Mouse (Mus musculus) embryonic facial prominence, embryonic 12.5 days (tissue): ENCODE measurements at regions not wholly inside any gene's neighbourhood (a gene's known extent, or its start where the extent isn't known, plus 50 kb on each side); places are given as distances from the start of the nearest gene placed in this dataset.

ENCODE experiments used
- ATAC-seq: fragments of 200-750 bp; cut with Nextera tagmentation; 2 replicates; pipeline ENCODE4 v1.8.0; 2017; ENCODE audit not compliant: insufficient number of reproducible peaks, insufficient read depth, low FRiP score, low TSS enrichment
- H3K27ac ChIP-seq: fragments of 300-500 bp; sonication (generic); 2 replicates; pipeline ENCODE4 v1.5.1; 2016; ENCODE audit warnings: mild to moderate bottlenecking
- H3K27me3 ChIP-seq: fragments of 300-500 bp; sonication (generic); 2 replicates; pipeline ENCODE4 v1.6.1; 2016; ENCODE audit warnings: mild to moderate bottlenecking, moderate library complexity
- H3K36me3 ChIP-seq: fragments of 300-500 bp; sonication (generic); 2 replicates; pipeline ENCODE4 v1.6.1; 2016; ENCODE audit warnings: mild to moderate bottlenecking
- H3K4me1 ChIP-seq: fragments of 300-500 bp; sonication (generic); 2 replicates; pipeline ENCODE4 v1.6.1; 2016
- H3K4me2 ChIP-seq: fragments of 300-500 bp; sonication (generic); replicated peaks from 2 replicates; pipeline ENCODE4 v1.6.1; 2016; ENCODE audit warnings: mild to moderate bottlenecking, moderate library complexity
- H3K4me3 ChIP-seq: fragments of 300-500 bp; sonication (generic); 2 replicates; pipeline ENCODE4 v1.5.1; 2016; ENCODE audit warnings: mild to moderate bottlenecking
- H3K9ac ChIP-seq: fragments of 300-500 bp; sonication (generic); 2 replicates; pipeline ENCODE4 v1.6.1; 2016; ENCODE audit warnings: mild to moderate bottlenecking, moderate library complexity
- H3K9me3 ChIP-seq: fragments of 300-500 bp; sonication (generic); 2 replicates; pipeline ENCODE4 v1.6.1; 2016; ENCODE audit warnings: mild to moderate bottlenecking, moderate library complexity
- WGBS: fragments of 180-500 bp; shearing (Covaris S2); methylation state at CpG from one replicate; pipeline ENCODE4 v1.1.7; 2016; 5-methylcytosine and 5-hydroxymethylcytosine counted together

DNA sequence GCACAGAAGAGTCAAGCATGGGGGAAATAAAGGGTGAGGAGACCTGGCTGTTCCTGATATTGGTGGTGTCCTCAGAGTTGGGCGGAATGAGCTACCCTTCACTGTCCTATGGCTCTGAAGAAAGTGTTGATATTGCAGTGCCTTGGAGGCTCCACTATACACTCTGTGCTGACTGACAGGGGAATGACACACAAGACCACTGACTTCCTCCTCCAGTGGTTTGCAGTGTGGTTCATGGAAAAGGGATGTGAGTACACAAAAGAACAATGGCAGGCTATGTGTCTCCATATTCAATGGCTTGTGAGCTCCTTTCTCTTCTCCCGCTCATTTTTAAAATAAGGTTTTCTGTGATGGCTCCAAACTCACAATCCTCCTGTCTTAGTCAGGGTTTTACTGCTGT is 117.8 kb downstream of the Amer2 start:
- Histone ChIP-seq H3K4me1 (peaks cover 9% of the 10 kb centered on the region; the same call in 1 of the 2 replicates), H3K9me3 (no peaks in the 10 kb centered on the region), H3K9ac (no peak overlapping the region), H3K36me3 (no peaks in the 10 kb centered on the region), H3K27me3 (peaks cover 4% of the 10 kb centered on the region; the same call in 1 of the 2 replicates), H3K27ac (no peak overlapping the region), H3K4me3 (no peak overlapping the region), H3K4me2 (no peak overlapping the region)
- ATAC-seq: no peak
- WGBS: 88% methylated on average over 2 of the region's 2 CpGs

DNA sequence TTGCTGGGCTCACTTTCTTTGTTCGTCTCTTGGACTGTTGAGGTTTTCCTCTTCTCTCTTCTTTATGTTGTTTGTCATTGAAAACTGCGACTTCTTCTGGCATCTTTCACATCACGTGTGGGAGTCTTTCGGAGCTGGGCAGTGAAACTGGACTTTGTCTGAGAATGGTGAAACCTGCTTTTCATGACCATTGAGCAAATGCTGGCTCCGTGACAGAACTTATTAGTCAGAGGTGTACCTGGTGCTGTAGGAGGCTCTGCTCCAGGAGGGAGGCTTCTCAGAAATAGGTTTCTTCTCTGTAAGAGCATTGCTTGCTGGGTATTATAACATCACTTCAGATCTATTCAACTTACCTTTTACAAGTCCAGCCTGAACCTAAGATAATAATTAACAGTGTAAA is 122.4 kb downstream of the Amer2 start:
- no peaks in the 10 kb centered on the region for H3K4me1 ChIP-seq
- no peak overlapping the region for H3K9ac ChIP-seq
- no peaks in the 10 kb centered on the region for H3K27me3 ChIP-seq
- no peak overlapping the region for H3K4me3 ChIP-seq
- WGBS: 91% methylated on average over 5 of the region's 5 CpGs
- H3K9me3 ChIP-seq: no peaks in the 10 kb centered on the region
- no peak overlapping the region for H3K27ac ChIP-seq
- no peaks in the 10 kb centered on the region for H3K36me3 ChIP-seq
- ATAC-seq: no peak
- no peak overlapping the region for H3K4me2 ChIP-seq

DNA sequence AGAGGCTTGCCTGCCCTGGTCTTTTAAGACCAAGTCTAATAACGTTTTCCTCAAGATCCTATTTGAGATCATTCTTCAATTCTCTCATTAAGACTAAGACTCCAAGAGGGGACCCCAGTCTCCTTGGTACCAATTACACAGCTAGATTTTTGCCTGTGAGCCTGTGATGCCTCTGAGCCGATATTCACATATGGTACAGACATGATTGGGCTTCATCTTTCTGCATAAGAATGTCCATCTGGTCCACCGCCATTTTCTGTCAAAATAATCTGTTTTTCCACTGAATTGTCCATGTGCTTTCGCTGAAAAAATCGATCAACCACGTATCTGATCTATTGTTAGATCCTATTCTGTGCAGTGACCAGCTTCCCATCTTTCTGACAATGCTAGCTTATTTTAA is 129.5 kb downstream of the Amer2 start:
- Histone ChIP-seq H3K9me3 (no peaks in the 10 kb centered on the region), H3K9ac (no peak overlapping the region), H3K4me2 (no peak overlapping the region), H3K4me3 (no peak overlapping the region), H3K27ac (no peak overlapping the region), H3K27me3 (no peaks in the 10 kb centered on the region), H3K36me3 (no peaks in the 10 kb centered on the region), H3K4me1 (no peaks in the 10 kb centered on the region)
- no peak for ATAC-seq
- 77% methylated on average over 6 of the region's 6 CpGs for WGBS

DNA sequence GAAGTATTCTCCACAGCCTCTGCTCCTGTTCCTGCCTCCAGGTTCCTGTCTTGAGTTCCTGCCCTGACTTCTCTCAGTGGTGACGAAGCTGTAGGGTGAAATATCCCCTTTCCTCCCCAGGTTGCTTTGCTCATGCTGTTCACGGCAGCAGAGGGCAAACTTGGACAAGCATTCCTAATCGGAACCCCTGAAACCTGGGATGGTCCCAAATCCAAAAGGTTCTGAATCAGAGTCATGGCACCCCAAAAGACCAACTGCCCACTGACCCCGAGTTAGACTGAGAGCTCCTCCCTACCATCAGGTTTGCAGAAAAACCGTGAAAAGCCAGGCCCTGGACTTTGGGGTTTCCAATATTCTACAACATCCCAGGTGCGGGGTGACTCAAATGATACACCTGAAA is 128.7 kb upstream of the Spata13 start:
- ATAC-seq: no peak
- no peak overlapping the region for H3K9ac ChIP-seq
- no peaks in the 10 kb centered on the region for H3K9me3 ChIP-seq
- no peak overlapping the region for H3K4me3 ChIP-seq
- no peaks in the 10 kb centered on the region for H3K36me3 ChIP-seq
- no peaks in the 10 kb centered on the region for H3K27me3 ChIP-seq
- H3K27ac ChIP-seq: no peak overlapping the region
- no peak overlapping the region for H3K4me2 ChIP-seq
- H3K4me1 ChIP-seq: no peaks in the 10 kb centered on the region
- WGBS: 79% methylated on average over 6 of the region's 6 CpGs

DNA sequence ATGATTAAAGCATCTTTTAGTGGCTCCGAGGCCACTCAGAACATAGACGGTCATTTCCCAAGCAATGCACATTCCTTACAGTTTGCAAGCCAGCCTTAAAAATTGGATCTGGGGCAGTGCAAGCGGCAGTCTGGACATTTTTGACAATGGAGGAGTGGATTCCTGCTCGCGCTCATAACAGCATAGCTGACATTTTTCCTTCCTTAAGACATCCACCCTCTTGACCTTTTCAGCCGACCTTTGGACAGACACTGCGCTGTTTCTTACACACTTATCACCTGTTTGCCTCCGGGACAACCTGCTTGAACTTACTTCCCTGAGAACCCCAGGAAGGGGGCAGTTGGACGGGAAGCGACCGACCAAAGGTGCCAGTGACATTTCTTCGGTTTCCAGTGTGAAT is 127.5 kb upstream of the Spata13 start:
- WGBS: 61% methylated on average over 12 of the region's 12 CpGs
- ATAC-seq: no peak
- H3K27ac ChIP-seq: no peak overlapping the region
- H3K36me3 ChIP-seq: no peaks in the 10 kb centered on the region
- no peaks in the 10 kb centered on the region for H3K27me3 ChIP-seq
- no peaks in the 10 kb centered on the region for H3K4me1 ChIP-seq
- H3K9ac ChIP-seq: no peak overlapping the region
- H3K4me2 ChIP-seq: no peak overlapping the region
- no peak overlapping the region for H3K4me3 ChIP-seq
- no peaks in the 10 kb centered on the region for H3K9me3 ChIP-seq

DNA sequence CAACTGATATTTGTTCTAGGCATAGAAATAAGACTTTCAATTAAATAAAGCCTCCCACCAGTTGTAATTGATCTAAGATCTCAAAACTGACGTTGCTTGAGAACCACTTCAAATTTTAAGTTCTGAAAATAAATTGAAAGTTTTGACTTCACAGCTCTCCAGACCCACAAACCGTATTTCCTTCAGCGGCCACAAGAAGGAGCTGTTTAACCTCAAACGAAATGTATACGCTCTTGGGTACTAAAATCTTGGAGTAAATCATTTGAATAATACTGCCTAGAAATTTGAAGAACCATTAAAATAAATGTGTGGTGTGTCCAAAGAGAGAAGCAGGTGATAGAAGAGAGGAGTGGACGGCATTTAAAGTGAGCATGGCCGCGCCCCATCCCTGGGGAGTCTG is 120.2 kb upstream of the Spata13 start:
- 29% methylated on average over 8 of the region's 8 CpGs for WGBS
- no peak for ATAC-seq

DNA sequence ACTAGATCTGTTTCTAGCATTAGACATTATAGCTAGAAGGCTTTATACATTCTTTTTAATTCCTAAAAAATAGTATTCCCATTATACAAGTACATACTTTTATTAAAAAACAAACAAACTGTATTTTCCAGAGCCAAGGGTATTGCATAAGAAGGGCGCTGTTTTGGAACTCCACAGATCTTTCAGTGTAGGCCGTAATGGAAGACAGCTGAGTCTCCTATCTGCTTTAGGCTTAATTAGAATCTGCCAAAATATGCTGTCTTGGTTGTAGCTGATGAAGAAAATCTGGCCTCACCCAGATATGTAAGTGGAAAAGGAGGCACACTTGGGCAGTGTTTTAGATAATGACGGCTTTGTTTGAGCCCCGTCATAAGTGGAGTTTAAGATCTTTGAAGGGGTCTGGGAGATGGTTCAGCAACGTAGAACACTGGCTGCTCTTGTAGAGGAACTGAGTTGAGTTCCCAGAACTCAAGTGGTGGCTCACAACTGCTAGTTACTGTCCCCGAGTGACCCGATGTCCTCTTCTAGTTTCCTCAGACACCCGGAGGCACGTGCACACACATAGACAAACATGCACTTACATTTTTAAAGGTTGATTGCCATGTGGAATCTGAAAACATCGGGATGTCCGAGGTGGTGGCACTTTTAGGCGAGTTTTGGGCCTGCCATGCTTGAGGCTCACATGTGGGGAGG is 118.6 kb upstream of the Spata13 start:
- H3K4me1 ChIP-seq: no peaks in the 10 kb centered on the region; the same call in 1 of the 2 replicates
- no peak overlapping the region for H3K27ac ChIP-seq
- H3K9me3 ChIP-seq: no peaks in the 10 kb centered on the region
- H3K4me2 ChIP-seq: no peak overlapping the region
- H3K4me3 ChIP-seq: no peak overlapping the region
- H3K27me3 ChIP-seq: no peaks in the 10 kb centered on the region
- no peaks in the 10 kb centered on the region for H3K36me3 ChIP-seq
- 76% methylated on average over 12 of the region's 12 CpGs for WGBS
- ATAC-seq: no peak
- no peak overlapping the region for H3K9ac ChIP-seq

More for the DNA sequence above, 120.2 kb upstream of the Spata13 start:
- no peaks in the 10 kb centered on the region; the same call in 1 of the 2 replicates for H3K4me1 ChIP-seq
- H3K4me2 ChIP-seq: no peak overlapping the region
- no peaks in the 10 kb centered on the region for H3K9me3 ChIP-seq
- H3K4me3 ChIP-seq: no peak overlapping the region
- no peaks in the 10 kb centered on the region for H3K27me3 ChIP-seq
- no peak overlapping the region for H3K27ac ChIP-seq
- no peak overlapping the region for H3K9ac ChIP-seq
- no peaks in the 10 kb centered on the region for H3K36me3 ChIP-seq

DNA sequence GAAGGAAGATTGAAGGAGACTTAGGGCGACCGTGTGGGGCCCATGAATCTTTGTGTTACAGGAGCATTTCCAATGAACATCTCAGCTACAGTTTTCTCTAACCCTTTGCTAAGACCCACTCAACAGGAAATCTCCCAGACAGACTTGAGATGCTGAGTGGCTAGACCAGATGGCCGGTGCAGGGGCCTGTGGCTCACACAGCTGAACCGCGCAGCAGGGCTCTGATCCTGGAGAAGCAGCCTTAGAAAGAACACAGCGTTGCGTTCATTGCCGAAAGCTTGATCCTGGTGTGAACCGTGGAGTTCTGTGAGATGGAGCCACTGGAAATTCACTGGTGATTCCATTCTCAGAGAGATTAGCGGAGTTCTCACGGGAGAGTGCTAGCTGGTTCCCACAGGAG is 115.9 kb upstream of the Spata13 start:
- no peak overlapping the region for H3K27ac ChIP-seq
- no peak for ATAC-seq
- 92% methylated on average over 11 of the region's 11 CpGs for WGBS

DNA sequence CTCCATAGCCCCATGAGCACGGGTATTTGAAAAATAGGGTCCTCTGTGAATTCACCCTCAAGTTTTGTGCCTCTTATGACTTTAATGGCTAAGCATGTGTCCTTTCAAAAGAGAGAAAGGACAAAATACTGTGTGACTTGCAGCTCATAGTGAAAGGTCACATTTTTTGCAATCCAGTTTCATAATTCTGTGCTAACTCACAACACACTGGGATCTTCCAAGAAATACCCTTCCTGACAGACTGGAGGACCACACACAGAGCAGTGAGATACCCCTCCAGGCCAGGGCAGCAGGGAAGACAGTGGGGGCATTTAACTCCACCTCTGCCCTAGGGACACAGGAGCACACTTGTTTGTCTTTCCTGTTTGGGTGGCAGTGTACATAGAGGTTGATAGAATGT is 110.8 kb upstream of the Spata13 start:
- no peak for ATAC-seq
- Histone ChIP-seq H3K4me3 (no peak overlapping the region), H3K9me3 (no peaks in the 10 kb centered on the region), H3K36me3 (no peaks in the 10 kb centered on the region), H3K27me3 (no peaks in the 10 kb centered on the region), H3K4me2 (no peak overlapping the region), H3K9ac (no peak overlapping the region), H3K4me1 (0 out of 2 replicates have a peak, but pooled peaks cover 6% of the 10 kb centered on the region), H3K27ac (no peak overlapping the region)
- 64% methylated on average over 1 of the region's 1 CpGs for WGBS

More for the DNA sequence above, 115.9 kb upstream of the Spata13 start:
- no peak overlapping the region for H3K4me2 ChIP-seq
- H3K27me3 ChIP-seq: no peaks in the 10 kb centered on the region
- H3K36me3 ChIP-seq: no peaks in the 10 kb centered on the region
- peaks cover 6% of the 10 kb centered on the region; the same call in 1 of the 2 replicates for H3K4me1 ChIP-seq
- no peak overlapping the region for H3K4me3 ChIP-seq
- H3K9ac ChIP-seq: no peak overlapping the region
- no peaks in the 10 kb centered on the region for H3K9me3 ChIP-seq

DNA sequence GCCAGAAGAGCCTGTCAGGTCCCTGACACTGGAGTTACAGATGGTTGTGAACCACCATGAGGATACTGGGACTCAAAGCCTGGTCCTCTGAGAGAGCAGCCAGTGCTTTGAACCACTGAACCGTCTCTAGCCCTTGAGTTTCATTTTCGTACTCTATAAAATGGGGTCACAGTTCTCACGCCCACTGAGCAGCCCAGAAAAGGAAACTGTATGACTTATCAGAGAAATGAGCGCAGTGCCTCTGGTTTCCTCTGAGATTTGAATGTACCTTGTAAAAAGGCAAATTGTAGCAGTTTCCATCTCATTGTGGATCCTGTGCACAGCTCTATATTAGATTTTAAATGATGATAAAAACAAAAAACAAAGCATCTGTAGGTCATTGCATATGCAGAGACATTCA is 108.9 kb upstream of the Spata13 start:
- ATAC-seq: no peak
- no peak overlapping the region for H3K4me2 ChIP-seq
- peaks cover 11% of the 10 kb centered on the region; the same call in 1 of the 2 replicates for H3K4me1 ChIP-seq
- no peak overlapping the region for H3K4me3 ChIP-seq
- H3K27ac ChIP-seq: no peak overlapping the region
- no peak overlapping the region for H3K9ac ChIP-seq
- H3K27me3 ChIP-seq: no peaks in the 10 kb centered on the region
- H3K36me3 ChIP-seq: no peaks in the 10 kb centered on the region
- 80% methylated on average over 4 of the region's 4 CpGs for WGBS
- H3K9me3 ChIP-seq: no peaks in the 10 kb centered on the region

DNA sequence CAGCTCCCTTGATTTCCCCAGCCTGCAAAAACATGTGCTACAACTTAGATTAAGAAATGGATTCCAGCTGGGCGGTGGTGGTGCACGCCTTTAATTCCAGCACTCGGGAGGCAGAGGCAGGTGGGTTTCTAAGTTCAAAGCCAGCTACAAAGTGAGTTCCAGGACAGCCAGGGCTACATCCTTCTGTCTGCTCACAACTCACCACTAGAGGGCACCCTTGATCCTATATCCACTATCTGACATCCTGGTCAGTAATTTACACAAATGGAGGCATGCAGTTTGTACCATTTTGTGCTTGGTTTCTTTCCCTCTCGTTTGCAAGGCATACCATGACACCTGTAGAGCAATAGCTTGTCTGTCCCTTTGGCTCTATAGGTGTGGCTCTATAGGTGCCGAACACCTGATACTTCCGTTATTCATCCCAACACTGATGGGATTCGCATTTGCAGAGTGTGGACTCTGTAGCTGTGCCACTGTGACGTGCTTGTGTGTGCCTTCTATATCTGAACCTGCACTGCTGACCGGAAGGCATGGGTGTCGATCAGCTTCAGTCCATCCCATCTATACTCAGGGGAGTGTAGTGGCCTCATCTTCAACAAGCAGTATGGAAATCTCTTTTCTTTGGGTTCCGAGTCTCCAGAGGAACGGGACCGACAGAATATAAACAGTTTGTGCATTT is 108.4 kb upstream of the Spata13 start:
- WGBS: 70% methylated on average over 13 of the region's 13 CpGs
- Histone ChIP-seq H3K9ac (no peak overlapping the region), H3K36me3 (no peaks in the 10 kb centered on the region), H3K4me1 (peaks cover 16% of the 10 kb centered on the region), H3K4me2 (no peak overlapping the region), H3K4me3 (no peak overlapping the region), H3K27ac (no peak overlapping the region), H3K9me3 (no peaks in the 10 kb centered on the region), H3K27me3 (no peaks in the 10 kb centered on the region)
- no peak for ATAC-seq

DNA sequence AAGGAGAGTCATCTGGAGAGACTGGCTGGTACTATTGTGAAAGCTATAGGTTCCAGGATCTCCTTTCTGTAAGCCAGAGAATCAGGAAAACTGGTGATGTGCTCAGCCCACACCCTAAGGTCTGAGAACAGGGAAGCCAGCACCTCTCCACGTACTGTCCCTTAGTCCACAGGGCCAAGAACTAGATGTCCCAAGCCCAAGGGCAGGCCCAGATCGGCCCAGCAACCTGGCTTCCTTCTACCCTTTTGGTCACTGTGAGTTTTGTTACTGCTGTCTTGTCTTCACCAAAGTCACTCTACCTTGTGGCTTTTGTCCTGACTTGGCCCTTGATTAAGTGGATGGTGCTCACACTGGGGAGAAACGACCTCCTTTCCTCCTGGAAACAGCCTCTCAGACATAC is 107.8 kb upstream of the Spata13 start:
- H3K4me1 ChIP-seq: peaks cover 18% of the 10 kb centered on the region
- WGBS: 78% methylated on average over 3 of the region's 3 CpGs
- H3K9ac ChIP-seq: no peak overlapping the region
- no peaks in the 10 kb centered on the region for H3K9me3 ChIP-seq
- no peak for ATAC-seq
- no peaks in the 10 kb centered on the region for H3K36me3 ChIP-seq
- no peaks in the 10 kb centered on the region for H3K27me3 ChIP-seq
- H3K4me2 ChIP-seq: no peak overlapping the region
- H3K27ac ChIP-seq: no peak overlapping the region
- no peak overlapping the region for H3K4me3 ChIP-seq
